Mouse (Mus musculus): ENCODE data around the gene Meiob.

The Meiob gene

GRCm38 (mm10) chr17:24803952-24804951, at the start of gene Meiob:
Meiob (plus strand) TSS chr17:24804289.
- DNase-seq (ENCODE audit: extremely low spot score, low spot score): peak; percentile 87

GRCm38 (mm10) chr17:24757394-24757793, 46.7 kb upstream of the Meiob start:
- no peak for DNase-seq (ENCODE audit: extremely low spot score, low spot score)

GRCm38 (mm10) chr17:24761121-24761520, 43.0 kb upstream of the Meiob start:
- no peak for DNase-seq (ENCODE audit: extremely low spot score, low spot score)

GRCm38 (mm10) chr17:24765016-24765905, 38.8 kb upstream of the Meiob start:
- no peak for DNase-seq (ENCODE audit: extremely low spot score, low spot score)

GRCm38 (mm10) chr17:24766266-24766875, 37.7 kb upstream of the Meiob start:
- no peak for DNase-seq (ENCODE audit: extremely low spot score, low spot score)

- no peak for DNase-seq (ENCODE audit: extremely low spot score, low spot score)
These were observed 34.9 kb upstream of the Meiob start for GRCm38 (mm10) chr17:24769146-24769545.

- DNase-seq (ENCODE audit: extremely low spot score, low spot score): no peak
These were observed 30.8 kb upstream of the Meiob start for GRCm38 (mm10) chr17:24773241-24773640.

GRCm38 (mm10) chr17:24775173-24775572, 28.9 kb upstream of the Meiob start:
- no peak for DNase-seq (ENCODE audit: extremely low spot score, low spot score)

GRCm38 (mm10) chr17:24777073-24777472, 27.0 kb upstream of the Meiob start:
- no peak for DNase-seq (ENCODE audit: extremely low spot score, low spot score)

GRCm38 (mm10) chr17:24780821-24781220, 23.3 kb upstream of the Meiob start:
- DNase-seq (ENCODE audit: extremely low spot score, low spot score): no peak

GRCm38 (mm10) chr17:24792190-24792589, 11.9 kb upstream of the Meiob start:
- DNase-seq (ENCODE audit: extremely low spot score, low spot score): no peak

GRCm38 (mm10) chr17:24794791-24795190, 9.3 kb upstream of the Meiob start:
- DNase-seq (ENCODE audit: extremely low spot score, low spot score): no peak

GRCm38 (mm10) chr17:24796969-24797368, 7.1 kb upstream of the Meiob start:
- DNase-seq (ENCODE audit: extremely low spot score, low spot score): no peak

GRCm38 (mm10) chr17:24798229-24798628, 5.9 kb upstream of the Meiob start:
- DNase-seq (ENCODE audit: extremely low spot score, low spot score): no peak

- no peak for DNase-seq (ENCODE audit: extremely low spot score, low spot score)
These were observed 4.6 kb upstream of the Meiob start for GRCm38 (mm10) chr17:24799476-24799875.

- no peak for DNase-seq (ENCODE audit: extremely low spot score, low spot score)
These were observed 3.6 kb upstream of the Meiob start for GRCm38 (mm10) chr17:24800524-24800923.

GRCm38 (mm10) chr17:24811211-24811610, 7.1 kb downstream of the Meiob start:
- DNase-seq (ENCODE audit: extremely low spot score, low spot score): no peak

- no peak for DNase-seq (ENCODE audit: extremely low spot score, low spot score)
These were observed 8.1 kb downstream of the Meiob start for GRCm38 (mm10) chr17:24812215-24812614.

- DNase-seq (ENCODE audit: extremely low spot score, low spot score): no peak
These were observed 11.2 kb downstream of the Meiob start for GRCm38 (mm10) chr17:24815256-24815655.

GRCm38 (mm10) chr17:24817503-24817902, 13.4 kb downstream of the Meiob start:
- DNase-seq (ENCODE audit: extremely low spot score, low spot score): no peak

GRCm38 (mm10) chr17:24818172-24818571, 14.1 kb downstream of the Meiob start:
- no peak for DNase-seq (ENCODE audit: extremely low spot score, low spot score)

Measured in neural tube, embryonic 10.5 days (tissue).